Mouse (Mus musculus): ENCODE measurements around the gene Il6ra.
"Not testable (repeated sequence)": the region's sequence is repeated elsewhere in the genome, so short reads cannot be mapped to it uniquely, and the experiment has no call there.

DNA sequence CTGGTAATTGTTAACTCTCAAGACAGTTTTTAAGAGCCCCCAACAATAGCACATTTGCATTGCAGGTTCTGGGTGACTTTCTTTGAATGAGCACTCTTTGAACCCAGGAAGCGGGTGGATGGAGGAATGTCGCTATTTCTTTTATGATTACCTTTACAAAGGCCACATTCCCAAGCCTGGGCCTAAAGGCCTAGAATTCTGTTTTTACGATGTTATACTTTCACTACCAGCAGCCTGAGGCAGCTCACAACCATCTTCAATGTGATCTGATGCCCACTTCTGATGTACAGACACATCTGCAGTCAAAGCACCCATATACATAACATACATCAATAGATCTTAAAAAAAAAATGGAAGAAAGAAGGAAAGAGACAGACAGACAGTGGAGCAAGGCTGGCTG, 49.7 kb downstream of the Il6ra start:
- not testable (repeated sequence) for TF ChIP-seq CTCF (IDR thresholded peaks at IDR 0.05; ENCODE audit: low read depth, low read length); GATA1 (IDR thresholded peaks at IDR 0.05; ENCODE audit: borderline replicate concordance, low read length)

Data from G1E (cell line).